Mouse (Mus musculus): ENCODE data around the gene Gfod1.

Gfod1 gene

GRCm38 (mm10) chr13:43229767-43230166, 74.2 kb downstream of the Gfod1 start:
- DNase-seq, result no peak

- DNase-seq, result no peak
Observed at GRCm38 (mm10) chr13:43228141-43228540, 75.8 kb downstream of the Gfod1 start.

DNA sequence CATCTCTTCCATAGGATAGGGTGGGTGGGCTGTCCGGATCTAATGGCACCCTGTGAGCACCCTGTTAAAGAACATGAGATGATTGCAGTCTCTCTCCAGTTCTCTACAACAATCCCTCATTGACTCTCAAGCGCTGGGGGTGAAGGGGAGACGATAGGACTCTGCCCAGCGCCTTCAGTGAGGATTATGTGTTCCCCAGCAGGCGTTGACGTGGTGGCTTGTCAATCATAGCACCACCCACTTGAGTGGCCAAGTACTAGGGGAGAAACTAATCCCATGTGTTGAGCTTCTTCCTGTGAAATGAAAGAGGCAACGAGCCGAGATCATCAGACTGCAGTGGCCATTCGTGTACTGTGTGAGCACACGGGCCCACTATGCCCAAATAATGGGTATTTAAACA, 77.9 kb downstream of the Gfod1 start:
- DNase-seq, result peak; percentile 94

DNA sequence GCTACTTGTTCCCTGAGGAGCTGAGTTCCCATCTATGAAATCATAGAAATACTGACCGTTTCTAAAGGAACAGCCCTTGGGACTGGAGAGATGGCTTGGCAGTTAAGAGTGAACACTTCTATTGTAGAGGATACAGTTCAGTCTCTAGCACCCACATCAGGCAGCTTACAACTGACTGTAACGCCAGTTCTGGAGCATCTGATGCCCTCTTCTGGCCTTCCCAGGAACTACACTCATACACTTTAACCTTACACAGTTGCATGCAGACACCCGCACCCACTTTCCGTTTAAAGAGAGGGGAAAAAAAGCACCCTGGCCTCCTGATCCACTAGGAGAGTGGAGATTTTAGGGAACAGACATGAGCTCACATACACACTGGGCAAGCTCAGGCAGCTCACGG, 78.8 kb downstream of the Gfod1 start:
- DNase-seq, result no peak

- DNase-seq, result no peak
Observed at GRCm38 (mm10) chr13:43222084-43222483, 81.9 kb downstream of the Gfod1 start.

DNA sequence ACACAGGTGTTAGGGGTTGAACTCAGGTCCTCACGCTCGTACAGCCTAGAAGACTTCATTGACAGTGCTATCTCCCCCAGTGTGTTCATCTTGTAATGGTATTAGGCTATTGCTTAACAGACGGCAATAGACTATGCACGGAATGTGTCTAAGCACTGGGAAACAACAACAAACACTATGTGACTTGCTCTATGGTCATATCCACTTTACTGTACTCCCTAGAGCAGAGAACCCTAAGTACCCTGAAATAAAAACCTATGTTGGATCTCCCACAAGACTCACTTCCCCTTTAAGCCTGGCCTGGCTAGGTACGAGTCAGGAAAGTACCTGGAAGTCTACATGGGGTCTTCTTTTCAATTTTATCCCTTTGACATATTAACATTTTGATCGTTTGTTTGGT, 82.7 kb downstream of the Gfod1 start:
- no peak for DNase-seq

DNA sequence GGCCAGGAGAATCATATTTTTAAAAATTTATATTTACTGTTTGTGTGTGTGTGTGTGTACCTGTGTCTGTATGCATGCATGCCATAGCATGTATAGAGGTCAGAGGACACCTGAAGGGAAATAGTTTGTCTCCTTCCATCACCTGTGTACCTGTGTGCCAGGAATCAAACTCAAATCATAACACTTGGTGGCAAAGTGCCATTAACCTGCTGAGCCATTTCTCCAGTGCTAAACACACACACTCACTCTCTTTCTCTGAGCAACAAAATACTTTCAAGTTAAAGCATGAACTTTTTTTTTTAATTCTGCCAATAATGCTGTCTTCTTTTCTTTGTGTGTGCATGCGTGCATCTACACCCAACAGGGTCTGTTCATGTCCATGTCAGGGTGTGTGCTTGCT, 83.3 kb downstream of the Gfod1 start:
- no peak for DNase-seq

- no peak for DNase-seq
Observed at GRCm38 (mm10) chr13:43218764-43219163, 85.2 kb downstream of the Gfod1 start.

DNA sequence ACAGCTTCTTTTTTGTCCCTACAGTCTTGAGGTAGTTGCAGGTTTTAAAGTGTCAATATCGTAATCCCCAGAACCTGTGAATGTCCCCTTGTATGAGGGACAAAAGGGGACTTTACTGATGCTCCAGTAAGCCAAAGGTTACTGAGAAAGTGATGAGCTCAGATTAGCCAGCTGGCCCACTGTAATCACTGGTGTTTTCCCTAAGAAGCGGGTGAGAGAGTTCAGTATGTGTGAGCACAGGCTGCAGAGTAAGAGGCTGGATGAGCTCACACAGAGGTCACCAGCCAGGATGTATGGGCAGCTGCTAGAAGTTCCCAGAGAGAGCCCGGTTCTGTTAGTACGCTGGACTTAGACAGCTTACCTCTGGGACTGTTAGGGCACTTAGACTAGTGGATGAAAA, 85.7 kb downstream of the Gfod1 start:
- DNase-seq, result no peak

- no peak for DNase-seq
Observed at GRCm38 (mm10) chr13:43217686-43218085, 86.3 kb downstream of the Gfod1 start.

- DNase-seq, result no peak
Observed at GRCm38 (mm10) chr13:43217059-43217458, 86.9 kb downstream of the Gfod1 start.

DNA sequence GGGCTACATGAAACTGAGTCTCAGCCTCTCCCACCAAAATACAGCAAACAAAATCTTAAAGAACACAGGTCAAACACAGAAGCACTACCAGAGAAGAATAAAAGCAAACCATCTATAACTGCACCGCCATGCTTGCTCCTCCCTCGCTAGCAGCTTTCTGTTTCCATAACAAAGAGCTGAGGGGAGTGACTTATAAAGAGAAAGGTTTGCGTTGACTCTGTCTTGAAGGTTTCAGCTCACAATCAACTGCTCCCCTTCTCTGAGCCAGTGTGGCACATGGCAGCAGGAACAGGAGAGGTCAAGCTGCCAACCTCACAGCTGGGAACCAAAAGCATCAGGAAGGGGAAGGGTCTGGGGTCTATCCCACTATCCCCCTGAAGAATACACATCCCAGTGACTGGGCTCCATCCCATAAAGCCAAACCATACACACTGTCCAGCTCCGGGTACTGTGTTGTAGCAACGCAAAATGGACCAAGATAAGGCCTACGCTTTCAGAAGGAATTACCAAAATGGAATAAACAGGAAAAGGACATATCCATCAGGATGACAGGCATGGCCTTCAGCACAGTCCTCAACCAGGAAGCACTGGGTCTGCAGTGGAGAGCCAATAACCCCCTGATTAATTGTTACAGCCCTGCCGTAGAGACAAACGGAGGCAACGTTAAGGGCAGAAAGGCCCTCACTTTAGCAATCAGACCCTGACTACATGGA, 87.8 kb downstream of the Gfod1 start:
- no peak for DNase-seq

DNA sequence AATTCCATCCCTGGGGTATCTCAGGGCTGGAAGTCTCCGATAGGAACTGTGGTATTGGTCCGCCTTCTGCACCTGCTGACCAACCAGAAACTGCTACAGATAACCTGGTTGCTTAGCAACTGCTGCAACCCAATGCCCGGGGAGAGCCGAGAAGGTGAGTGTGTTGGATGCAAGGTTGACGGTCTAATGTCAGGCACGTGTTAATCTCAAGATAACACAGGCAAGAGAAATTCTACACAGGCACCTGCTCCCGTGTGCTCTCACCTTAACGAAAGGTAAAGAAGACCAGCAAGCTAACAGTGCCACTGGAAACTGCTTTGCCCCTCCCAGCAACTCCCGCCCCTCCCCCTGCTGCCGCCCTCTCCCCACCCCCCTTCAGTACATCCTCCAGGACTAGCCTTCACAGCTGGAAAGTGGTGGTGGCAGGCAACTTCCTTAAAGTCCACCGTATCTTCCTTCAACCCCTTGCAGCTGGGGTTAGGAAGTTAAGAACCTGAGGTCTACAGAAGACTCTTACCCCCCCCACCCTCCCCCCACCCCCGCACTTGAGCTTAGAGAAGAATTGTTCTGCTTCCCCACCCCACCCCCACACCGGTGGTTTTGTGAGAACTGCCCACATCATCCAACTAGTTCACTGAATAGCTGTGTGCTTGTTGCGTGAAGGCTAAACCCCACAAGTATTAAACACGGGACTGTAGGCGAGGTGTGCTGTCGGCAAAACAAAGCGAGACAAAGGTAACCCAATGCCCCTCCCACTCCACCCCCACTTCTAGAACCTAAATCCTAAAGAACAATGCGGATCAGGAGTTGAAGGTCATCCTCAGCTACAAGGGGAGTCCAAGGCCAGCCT, 88.6 kb downstream of the Gfod1 start:
- no peak for DNase-seq

GRCm38 (mm10) chr13:43212338-43212737, 91.6 kb downstream of the Gfod1 start:
- DNase-seq, result peak; percentile 96

GRCm38 (mm10) chr13:43210956-43211355, 93.0 kb downstream of the Gfod1 start:
- no peak for DNase-seq

GRCm38 (mm10) chr13:43209560-43209959, 94.4 kb downstream of the Gfod1 start:
- DNase-seq, result no peak

GRCm38 (mm10) chr13:43208914-43209439, 95.0 kb downstream of the Gfod1 start:
- DNase-seq, result no peak

- DNase-seq, result no peak
Observed at GRCm38 (mm10) chr13:43206118-43206683, 97.8 kb downstream of the Gfod1 start.

- DNase-seq, result no peak
Observed at GRCm38 (mm10) chr13:43203641-43204040, 100.3 kb downstream of the Gfod1 start.

GRCm38 (mm10) chr13:43203234-43203633, 100.7 kb downstream of the Gfod1 start:
- peak; percentile 96 for DNase-seq

- DNase-seq, result no peak
Observed at GRCm38 (mm10) chr13:43202351-43202750, 101.6 kb downstream of the Gfod1 start.

GRCm38 (mm10) chr13:43201033-43201432, 102.9 kb downstream of the Gfod1 start:
- DNase-seq, result peak; percentile 92

- DNase-seq, result no peak
Observed at GRCm38 (mm10) chr13:43200473-43200872, 103.5 kb downstream of the Gfod1 start.

- DNase-seq, result no peak
Observed at GRCm38 (mm10) chr13:43199749-43200148, 104.2 kb downstream of the Gfod1 start.

Data from heart, adult 11 months (tissue).